Comparison of ENCODE assay signal across 13 mouse cellular contexts in genomic region chr5:37650681-37651211, GRCm38 (mm10).
DNase-seq lines count a peak whose midpoint lies in the region; ATAC-seq and TF ChIP-seq lines count a peak whose summit lies in the region.
"Had no signal": no experiment of that assay in that cellular context is flagged by ENCODE, and none has a peak within 500 bp of the region (broad histone marks: within the 10 kb centered on the region; RNA-seq: fewer than 3 reads in every experiment).

No protein-coding gene starts in this region.

- no peaks in the 10 kb centered on the region for H3K27me3 ChIP-seq in hindbrain, postnatal 0 days (ENCODE audit: insufficient read depth, low read length)
- no peaks in the 10 kb centered on the region for H3K27me3 ChIP-seq in hindbrain, embryonic 11.5 days (ENCODE audit: control insufficient read depth, insufficient read depth, low read length)
- H3K27me3 ChIP-seq in liver, embryonic 14.5 days (ENCODE audit: control insufficient read depth, insufficient read depth, low read length): no peaks in the 10 kb centered on the region
- H3K27me3 ChIP-seq: limb, embryonic 12.5 days had no signal

- no peak for TF ChIP-seq POLR2A in brain, embryonic 14.5 days (IDR thresholded peaks at IDR 0.05; ENCODE audit: borderline replicate concordance, extremely low read depth, insufficient read depth, insufficient read length, poor library complexity, severe bottlenecking)

- no peaks in the 10 kb centered on the region for H3K36me3 ChIP-seq in hindbrain, postnatal 0 days (ENCODE audit: insufficient read depth, low read length)
- no peaks in the 10 kb centered on the region for H3K36me3 ChIP-seq in hindbrain, embryonic 11.5 days (ENCODE audit: control insufficient read depth, insufficient read depth, low read length)
- H3K36me3 ChIP-seq in liver, embryonic 14.5 days (replicated peaks; ENCODE audit: control insufficient read depth, insufficient read depth, low read depth): no peaks in the 10 kb centered on the region
- H3K36me3 ChIP-seq: limb, embryonic 12.5 days had no signal

- H3K4me2 ChIP-seq in hindbrain, postnatal 0 days (ENCODE audit: low read depth, low read length): no peak overlapping the region
- H3K4me2 ChIP-seq in hindbrain, embryonic 11.5 days (replicated peaks; ENCODE audit: low read depth, low read length): no peak overlapping the region
- H3K4me2 ChIP-seq in liver, embryonic 14.5 days (ENCODE audit: low read depth): no peak overlapping the region
- H3K4me2 ChIP-seq: limb, embryonic 12.5 days had no signal

- H3K9ac ChIP-seq in hindbrain, postnatal 0 days (replicated peaks; ENCODE audit: low read length): no peak overlapping the region
- no peak overlapping the region for H3K9ac ChIP-seq in hindbrain, embryonic 11.5 days (ENCODE audit: low read depth, low read length)
- H3K9ac ChIP-seq in liver, embryonic 14.5 days (replicated peaks): no peak overlapping the region
- H3K9ac ChIP-seq: limb, embryonic 12.5 days had no signal

- no peak for ATAC-seq in hindbrain, postnatal 0 days
- ATAC-seq in hindbrain, embryonic 11.5 days (ENCODE audit: low FRiP score): no peak
- ATAC-seq in liver, embryonic 14.5 days (ENCODE audit: insufficient read depth): no peak
- no peak for ATAC-seq in monocyte, adult 5-6 weeks (replicated peaks; ENCODE audit: insufficient number of reproducible peaks, low FRiP score, low TSS enrichment, poor library complexity, severe bottlenecking)
- ATAC-seq: midbrain, embryonic 16.5 days had no signal

- no peaks in the 10 kb centered on the region for H3K4me1 ChIP-seq in hindbrain, postnatal 0 days (ENCODE audit: insufficient read depth, low read length)
- H3K4me1 ChIP-seq in hindbrain, embryonic 11.5 days (replicated peaks; ENCODE audit: control insufficient read depth, insufficient read depth, low read length): no peaks in the 10 kb centered on the region
- peaks cover 0 to 6% of the 10 kb centered on the region in 2 experiments; a peak in 1 of 4 replicates for H3K4me1 ChIP-seq in liver, embryonic 14.5 days (replicated peaks; ENCODE audit: control insufficient read depth in 2 of 2, insufficient read depth in 2 of 2, low read length in 1 of 2)
- H3K4me1 ChIP-seq: limb, embryonic 12.5 days had no signal

- no peak for TF ChIP-seq CTCF in hindbrain, postnatal 0 days (IDR thresholded peaks at IDR 0.05; ENCODE audit: low read depth)
- TF ChIP-seq CTCF in brain, embryonic 14.5 days (IDR thresholded peaks at IDR 0.05; ENCODE audit: borderline replicate concordance, extremely low read depth, insufficient read depth, insufficient read length): no peak
- TF ChIP-seq CTCF in liver, embryonic 14.5 days (IDR thresholded peaks at IDR 0.05; ENCODE audit: low read depth): no peak

- TF ChIP-seq EP300 in liver, embryonic 14.5 days (IDR thresholded peaks at IDR 0.05; ENCODE audit: low read depth): no peak

- WGBS in hindbrain, postnatal 0 days: 40% methylated on average over 10 of the region's 10 CpGs
- WGBS in hindbrain, embryonic 11.5 days: 59% methylated on average over 10 of the region's 10 CpGs
- WGBS in liver, embryonic 14.5 days (ENCODE audit: insufficient replicate concordance): 53% methylated on average over 10 of the region's 10 CpGs

- no peak overlapping the region for H3K27ac ChIP-seq in hindbrain, postnatal 0 days
- H3K27ac ChIP-seq in hindbrain, embryonic 11.5 days (ENCODE audit: low read depth, low read length): no peak overlapping the region
- no peak overlapping the region for H3K27ac ChIP-seq in liver, embryonic 14.5 days
- H3K27ac ChIP-seq: limb, embryonic 12.5 days had no signal

- peak; percentile 21 for DNase-seq in hindbrain, postnatal 0 days (ENCODE audit: low spot score)
- no peak for DNase-seq in hindbrain, embryonic 11.5 days (ENCODE audit: low spot score)
- DNase-seq in brain, embryonic 14.5 days (ENCODE audit: low read depth): peak; percentile 78
- peak; percentile 67 to 94 for DNase-seq in kidney, adult 8-10 months
- peak in 2 of 3 experiments; percentile 18 to 20 for DNase-seq in liver, embryonic 14.5 days (ENCODE audit: low read depth in 3 of 3, low spot score in 3 of 3)
- DNase-seq in urinary bladder, postnatal 14 days (ENCODE audit: low spot score): no peak
- DNase-seq in cerebellum, adult 11 months: no peak
- DNase-seq: adrenal gland, adult 2 months; heart, postnatal 14 days; thymus, postnatal 14 days had no signal

- H3K4me3 ChIP-seq in hindbrain, postnatal 0 days (ENCODE audit: low read length): no peak overlapping the region
- no peak overlapping the region for H3K4me3 ChIP-seq in hindbrain, embryonic 11.5 days (ENCODE audit: low read depth, low read length)
- H3K4me3 ChIP-seq in liver, embryonic 14.5 days (ENCODE audit: insufficient read depth in 1 of 2, low read depth in 2 of 2, low read length in 2 of 2): no peak overlapping the region
- H3K4me3 ChIP-seq: limb, embryonic 12.5 days had no signal

- H3K9me3 ChIP-seq in hindbrain, postnatal 0 days (ENCODE audit: low read length): no peaks in the 10 kb centered on the region
- H3K9me3 ChIP-seq in hindbrain, embryonic 11.5 days (ENCODE audit: control insufficient read depth, low read length): no peaks in the 10 kb centered on the region
- no peaks in the 10 kb centered on the region for H3K9me3 ChIP-seq in liver, embryonic 14.5 days (ENCODE audit: control insufficient read depth, low read length)

Comparison
In these comparisons a context has a peak if more than half of its experiments do, and no peak if none do; other contexts are left out.
1. DNase-seq: peak in hindbrain, postnatal 0 days (single experiment), brain, embryonic 14.5 days (single experiment), kidney, adult 8-10 months (2 of 2) and liver, embryonic 14.5 days (2 of 3); none in hindbrain, embryonic 11.5 days (single experiment), urinary bladder, postnatal 14 days (single experiment) and cerebellum, adult 11 months (single experiment).